Mouse (Mus musculus) c-Kit-negative CD71-positive TER-119-positive erythroid progenitor cells, embryonic 14.5 days (primary cell): ENCODE measurements around the gene Ovca2.

Experiments
- DNase-seq: peaks from one replicate; pipeline ENCODE4 v3.0.0-alpha.2; 2013; ENCODE audit warnings: low read depth, low spot score

The Ovca2 gene

DNA sequence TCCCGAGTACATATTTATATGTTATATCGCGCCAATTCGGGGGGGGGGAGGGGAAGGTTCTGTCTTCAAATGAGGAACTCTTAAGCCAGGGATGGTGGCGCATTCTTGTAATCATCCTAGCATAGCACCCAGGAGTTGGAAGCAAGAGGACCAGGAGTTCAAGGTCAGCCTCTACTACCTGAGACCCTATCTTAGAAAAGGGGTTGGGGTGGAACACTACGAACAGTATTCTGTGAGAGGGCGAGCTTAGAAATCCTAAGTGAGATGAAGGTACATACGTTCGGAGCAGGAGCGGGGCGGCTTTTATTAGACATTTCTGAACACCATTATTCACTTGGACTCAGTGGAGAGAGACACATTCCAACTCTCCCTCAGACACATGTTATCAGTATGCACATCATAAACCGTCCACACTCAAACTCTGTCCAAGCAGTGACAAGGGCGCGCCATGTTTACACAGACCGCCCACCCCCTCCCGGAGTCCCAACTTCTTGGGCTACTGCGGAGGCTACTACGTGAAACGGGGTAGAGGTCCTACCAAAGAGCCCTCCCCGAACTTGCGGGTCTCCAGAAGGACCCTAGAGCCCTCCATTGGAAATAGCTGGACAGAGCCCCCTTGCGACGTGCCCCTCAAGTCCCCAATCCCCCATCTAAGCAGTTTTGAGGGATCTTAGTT is 9.1 kb downstream of the Ovca2 start, which contains the start of gene Hic1:
TSS of gene Hic1 (minus strand) at position 115 of the 676 bp plus-strand sequence.
- no peak for DNase-seq

DNA sequence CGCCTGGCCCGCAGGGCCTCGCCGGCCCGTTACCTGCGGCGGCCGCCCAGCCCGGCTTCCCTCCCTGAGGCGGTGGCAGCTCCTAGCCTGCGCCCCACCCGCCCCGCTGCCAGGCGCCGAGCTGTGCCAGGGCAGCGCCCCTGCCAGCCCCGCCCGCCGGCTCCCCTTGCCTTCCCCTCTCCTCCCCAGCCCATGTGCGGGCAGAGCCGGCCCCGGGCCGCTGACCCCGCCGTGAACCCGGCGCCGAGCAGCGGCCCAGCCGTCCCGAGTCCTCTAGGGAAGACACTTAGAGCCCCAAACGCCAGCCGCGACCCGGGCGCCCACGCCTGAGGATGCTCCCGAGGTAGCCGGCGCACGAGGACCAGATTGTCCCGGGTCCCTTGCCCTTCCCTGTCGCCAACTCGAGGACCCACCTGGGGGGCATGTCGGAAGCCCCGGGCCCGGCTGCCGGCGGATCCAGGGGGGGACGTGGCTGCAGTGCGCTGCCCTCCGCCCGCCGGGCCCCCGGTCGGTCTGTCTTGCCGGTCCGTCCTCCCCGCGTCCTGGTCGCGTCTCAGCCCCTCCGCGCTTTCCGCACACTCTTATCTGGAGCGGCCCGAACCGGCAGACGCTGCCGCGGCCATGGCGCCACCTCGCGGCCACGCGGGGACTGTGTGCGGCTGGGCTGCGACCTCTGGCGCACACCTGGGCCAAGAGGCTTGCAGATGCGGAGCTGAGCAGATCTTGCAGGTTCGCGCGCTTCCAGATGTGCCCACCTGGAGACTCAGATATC is 9.9 kb downstream of the Ovca2 start:
- no peak for DNase-seq

DNA sequence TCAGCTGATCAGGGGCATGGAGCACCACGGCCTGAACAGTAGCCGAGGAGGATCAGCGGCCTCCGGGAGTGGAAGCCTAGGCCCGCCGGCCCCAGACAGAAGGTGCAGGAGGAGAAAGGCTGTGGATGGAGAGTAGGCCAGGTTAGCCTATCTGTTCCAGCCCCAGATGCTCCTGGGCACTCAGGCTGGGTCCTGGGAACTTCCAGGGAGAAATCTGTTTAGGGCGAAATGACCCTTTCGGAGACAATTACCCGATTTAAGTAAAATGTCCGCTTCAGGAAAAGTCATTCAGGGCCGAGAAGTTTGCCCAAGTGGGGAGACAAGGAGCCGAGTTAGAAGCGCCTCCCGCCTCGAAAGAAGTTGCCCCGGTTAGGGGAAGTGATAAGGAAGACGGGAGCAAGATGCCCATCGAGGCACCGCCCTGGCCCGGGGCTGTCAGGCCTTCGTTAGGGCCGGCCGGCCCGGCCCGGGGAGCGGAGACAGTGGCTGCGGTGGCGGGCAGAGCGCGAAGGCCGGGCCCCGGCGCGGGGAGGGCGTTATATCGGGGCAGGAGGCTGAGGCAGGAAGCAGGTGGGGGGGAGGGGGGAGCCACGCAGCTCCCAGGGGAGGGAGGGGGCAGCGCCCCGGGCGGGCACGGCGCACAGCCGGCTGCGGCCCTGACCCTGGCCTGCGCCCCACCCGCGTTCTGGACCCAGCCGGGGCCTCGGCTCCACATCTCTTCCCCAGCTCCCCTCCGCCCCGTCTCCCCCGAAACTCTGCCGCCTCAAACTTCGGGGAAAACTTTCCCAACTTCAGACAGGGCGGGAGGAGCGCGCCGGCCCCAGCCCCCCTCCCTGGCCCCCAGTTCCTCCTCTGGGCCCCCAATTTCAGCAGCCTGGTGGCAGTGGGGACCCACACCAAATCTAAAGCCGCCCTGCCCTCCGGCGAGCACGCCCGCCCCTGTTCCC is 10.7 kb downstream of the Ovca2 start:
- DNase-seq = no peak

DNA sequence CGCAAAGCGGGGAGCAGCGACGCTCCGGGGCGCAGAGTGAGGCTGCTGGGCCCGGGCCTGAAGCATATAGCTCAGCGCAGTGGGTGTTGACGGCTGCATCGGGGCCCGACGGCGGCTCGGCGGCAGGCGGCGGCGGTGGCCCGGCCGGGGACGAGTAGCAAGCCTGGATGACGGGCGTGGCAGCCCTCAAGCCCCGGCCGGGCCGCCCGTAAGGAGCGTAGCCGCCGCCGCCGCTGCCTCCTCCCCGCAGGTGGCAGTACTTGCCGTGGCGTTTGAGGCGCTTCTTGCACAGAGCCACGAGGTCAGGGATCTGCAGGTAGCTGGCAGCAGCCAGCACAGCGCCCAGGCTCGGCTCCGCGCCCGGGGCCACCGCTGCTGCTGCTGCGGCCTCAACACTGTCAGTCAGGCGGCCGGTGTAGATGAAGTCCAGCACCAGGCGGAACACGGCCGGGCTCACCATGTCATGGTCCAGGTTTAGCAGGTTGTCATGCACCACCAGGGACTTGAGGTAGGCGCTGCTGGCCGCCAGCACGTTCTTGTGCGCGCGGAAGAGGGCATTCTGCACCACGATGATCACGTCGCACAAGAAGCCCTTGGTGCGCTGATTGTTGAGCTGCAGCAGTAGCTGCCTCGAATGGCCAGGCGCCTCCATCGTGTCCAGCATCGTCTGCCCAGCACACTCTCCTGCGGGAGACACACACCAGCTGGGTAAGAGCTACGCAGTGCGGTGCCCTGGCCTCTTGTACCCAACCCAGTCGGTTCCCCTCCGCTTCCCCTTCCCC is 11.6 kb downstream of the Ovca2 start:
- no peak for DNase-seq

DNA sequence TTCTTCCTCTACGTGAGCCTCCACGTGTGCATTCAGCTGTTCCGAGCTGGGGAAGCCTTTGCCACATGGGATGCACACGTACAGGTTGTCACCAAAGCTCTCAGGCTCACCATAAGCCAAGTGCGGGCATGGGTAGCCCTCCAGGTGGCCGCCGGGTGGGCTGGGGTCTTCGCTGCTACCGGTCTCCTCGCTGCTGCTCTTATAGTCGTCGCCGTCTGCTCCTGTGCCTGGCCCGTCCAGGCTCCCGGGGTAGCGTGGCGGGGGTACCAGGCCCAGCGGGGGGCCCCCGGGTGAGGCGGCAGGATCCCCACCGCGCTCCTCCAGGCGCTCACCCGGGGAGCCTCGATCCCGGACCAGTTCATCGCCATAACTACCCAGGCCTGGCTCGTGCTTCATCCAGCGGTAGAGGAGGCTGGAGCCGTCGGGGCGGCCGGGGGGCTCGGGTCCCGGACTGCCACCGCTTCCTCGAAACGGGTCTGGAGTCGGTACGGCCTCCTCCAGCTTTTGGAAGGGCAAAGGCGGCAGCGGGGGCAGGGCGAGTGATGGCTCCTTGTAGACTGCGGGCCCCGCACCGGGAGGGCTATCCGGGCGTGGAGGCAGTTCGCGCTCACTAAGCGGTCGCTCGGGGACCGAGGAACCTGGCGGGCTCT is 12.3 kb downstream of the Ovca2 start:
- DNase-seq = no peak

DNA sequence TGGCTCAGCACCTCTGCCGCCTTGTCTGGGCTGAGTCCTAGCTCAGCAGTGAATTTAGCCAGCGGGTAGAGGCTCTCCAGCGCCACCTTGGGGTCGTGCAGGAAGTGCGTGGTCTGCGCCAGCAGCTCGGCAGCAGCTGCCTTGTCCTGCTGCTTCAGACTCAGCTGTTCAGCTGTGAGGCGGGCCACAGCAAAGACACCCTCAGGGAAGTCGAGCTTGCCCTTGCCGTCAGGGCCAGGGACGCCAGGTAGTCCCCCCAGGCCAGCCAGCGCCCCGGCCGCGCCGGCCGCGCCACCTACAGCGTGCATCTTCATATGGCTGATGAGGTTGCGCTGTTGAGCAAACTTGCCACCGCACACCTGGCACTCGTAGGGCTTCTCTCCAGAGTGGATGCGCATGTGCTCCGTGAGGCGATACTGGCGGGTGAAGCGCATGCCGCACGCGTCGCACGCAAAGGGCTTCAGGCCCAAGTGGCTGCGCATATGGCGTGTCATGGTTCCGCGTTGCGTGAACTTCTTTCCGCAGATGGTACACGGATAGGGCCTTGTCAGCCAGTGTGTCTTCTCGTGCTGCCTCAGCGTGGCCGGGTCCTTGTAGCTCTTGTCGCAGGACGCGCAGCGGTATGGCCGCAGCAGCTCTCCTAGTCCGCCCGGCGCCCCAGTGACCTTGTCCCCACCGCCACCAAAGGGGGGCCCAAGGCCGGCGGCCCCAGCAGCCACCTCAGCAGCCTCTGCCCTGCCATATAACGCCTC is 13.0 kb downstream of the Ovca2 start:
- DNase-seq = no peak

DNA sequence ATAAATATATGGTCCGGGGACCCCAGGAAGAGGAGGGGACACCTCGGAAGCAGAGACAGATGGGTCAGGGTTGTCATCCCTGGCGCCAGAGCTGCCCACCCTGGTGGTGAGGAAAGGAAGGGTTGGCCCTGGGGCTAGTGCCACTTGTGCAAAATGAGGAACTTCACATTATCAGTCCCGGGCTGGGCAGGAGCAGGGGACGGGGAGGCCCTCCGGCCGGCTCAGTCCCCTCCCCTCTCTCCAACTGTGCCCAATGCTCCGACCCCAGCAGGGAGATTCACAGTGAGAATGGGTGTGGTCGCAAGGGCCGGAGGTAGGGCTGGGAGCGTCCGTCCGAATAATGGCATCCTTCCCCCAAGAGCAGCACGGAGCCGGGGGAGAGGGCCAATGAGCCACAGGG is 13.9 kb downstream of the Ovca2 start:
- no peak for DNase-seq

DNA sequence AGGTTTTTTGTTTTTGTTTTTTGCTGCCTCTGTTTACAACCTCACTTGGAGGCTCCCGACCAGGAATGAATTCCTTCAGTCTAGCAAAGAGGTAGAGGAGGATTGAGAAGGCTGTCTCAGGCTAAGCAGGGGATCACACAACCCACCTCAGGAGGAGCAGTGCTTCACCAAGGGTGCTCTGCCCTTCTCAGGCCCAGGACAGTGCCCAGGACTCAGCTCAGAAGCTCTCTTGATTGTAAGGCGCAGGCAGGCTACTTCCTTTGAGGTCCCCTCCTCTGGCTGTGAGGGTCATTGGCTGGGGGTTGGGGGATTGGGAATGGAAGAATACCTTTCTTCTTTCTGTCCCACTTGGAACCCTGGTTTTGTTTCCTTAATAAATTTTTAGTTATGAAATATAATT is 14.6 kb downstream of the Ovca2 start:
- no peak for DNase-seq

DNA sequence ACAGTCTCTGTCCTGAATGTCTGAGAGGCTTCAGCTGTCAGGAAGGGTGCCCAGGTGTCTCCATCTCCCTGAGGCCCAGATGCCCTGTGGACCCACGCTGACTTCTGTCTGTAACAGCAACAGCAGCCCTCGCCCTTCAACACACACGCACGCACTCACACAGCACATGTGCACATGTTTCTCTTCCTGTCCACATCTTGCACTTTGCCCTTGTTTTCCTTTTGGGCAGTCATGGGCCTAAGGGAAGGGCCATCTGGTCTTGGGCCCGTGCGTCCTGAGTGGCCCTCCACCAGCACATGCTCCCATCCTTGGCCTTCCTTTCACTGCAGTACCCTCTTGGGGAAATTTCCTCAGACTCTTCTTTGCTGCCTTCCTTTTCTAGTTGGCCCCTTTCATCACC is 15.3 kb downstream of the Ovca2 start:
- DNase-seq = no peak

DNA sequence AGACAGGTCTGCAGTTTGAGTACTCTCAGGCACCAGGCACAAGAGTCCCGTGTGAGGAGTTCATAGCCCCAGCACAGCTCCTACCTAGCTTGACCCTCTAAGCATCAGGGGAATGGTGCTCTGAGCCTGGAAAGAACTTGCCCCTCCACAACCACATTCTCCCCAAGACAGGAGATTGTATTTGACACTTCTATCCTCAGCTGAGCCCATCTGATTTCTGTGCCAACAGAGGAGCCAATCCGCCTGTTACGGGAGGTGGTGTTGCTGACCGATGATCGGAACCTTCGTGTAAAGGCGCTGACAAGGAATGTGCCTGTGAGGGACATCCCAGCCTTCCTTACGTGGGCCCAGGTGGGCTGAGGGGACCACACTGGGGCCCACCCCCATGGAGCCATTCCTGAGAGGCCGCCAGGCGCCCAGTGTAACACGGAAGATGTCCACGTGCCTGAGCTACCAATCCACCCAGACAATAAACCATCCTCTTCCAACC is 16.0 kb downstream of the Ovca2 start:
- no peak for DNase-seq

DNA sequence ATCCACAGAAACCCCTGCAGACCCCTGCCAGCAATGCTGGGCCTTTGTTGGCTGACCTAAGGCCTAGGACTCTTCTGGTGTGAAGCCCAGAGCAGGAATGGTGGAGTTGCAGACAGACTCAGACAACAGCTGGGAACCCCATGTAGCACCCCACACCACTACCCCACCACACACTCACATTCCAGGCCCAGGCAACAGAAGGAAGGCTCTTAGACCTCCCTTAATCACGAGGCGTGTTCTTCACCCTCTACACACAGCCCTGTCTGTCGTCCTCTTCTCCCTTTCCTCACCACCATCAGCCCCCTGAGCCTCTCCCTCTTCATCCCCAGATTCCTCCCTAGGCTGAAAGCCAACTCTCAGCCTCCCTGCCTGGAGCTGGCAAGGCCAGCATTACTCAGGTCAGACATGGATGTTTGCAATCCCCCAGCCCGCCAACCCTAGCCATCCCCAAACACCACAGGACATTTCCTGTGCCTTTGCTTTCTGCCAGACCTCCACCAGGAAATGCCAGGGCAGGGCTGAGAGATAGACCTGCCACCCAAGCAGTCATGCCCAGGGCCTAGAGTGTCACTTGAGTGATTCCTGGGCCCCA is 17.1 kb downstream of the Ovca2 start:
- no peak for DNase-seq

DNA sequence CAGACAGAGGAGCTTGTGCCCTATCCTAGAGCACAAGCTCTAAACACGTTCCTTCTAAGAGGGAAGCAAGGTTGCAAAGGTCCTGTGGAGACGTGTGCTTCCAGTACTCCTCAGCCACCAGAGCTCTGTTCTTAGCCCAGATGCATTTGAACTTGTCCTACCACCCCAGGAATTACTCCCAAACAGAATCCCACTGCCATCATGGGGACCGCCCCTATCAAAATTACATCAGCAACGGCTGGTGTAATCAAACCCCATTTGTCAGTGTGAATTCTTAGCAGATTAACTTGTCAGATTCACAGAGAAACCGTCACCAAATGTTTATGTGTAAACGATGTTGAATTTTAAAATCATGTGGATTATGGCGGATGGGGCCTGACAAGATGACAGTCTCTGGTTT is 17.7 kb downstream of the Ovca2 start:
- DNase-seq = no peak

DNA sequence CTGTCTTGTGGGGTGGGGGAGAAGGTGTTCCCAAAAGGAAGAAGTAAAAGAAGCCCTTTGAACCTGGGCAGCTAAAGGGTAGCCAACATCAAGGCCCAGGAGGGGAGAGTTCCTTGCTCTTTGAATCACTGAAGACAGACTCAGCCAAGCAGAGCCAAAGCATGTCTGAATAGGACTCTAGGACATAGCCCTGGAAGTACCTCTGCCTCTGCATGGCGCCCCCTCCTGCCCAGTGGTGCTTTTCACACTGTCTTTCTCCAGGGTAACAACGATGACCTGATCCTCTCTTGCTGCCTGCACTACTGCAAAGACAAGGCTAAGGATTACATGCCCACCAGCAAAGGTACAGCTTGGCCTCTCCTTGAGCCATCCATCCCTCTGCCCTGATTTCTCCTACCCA is 19.1 kb downstream of the Ovca2 start:
- DNase-seq = no peak

DNA sequence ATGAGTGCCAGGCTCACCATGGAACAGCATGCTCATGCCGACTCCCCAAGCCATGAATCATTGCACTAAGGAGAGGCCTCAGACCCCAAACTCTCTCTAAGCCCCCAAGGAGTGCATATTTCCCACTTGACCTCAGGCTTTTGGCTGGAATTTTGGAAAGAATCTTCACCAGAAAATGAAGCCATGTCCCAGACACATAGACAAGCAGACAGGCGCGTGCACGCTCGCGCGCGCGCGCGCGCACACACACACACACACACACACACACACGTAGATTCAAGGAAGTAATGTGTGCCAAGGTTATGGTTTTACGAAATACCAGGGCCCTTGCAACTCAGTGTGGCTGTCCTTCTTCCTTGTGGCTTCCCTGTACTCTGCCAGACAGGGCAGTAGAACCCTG is 20.2 kb downstream of the Ovca2 start:
- DNase-seq = no peak

DNA sequence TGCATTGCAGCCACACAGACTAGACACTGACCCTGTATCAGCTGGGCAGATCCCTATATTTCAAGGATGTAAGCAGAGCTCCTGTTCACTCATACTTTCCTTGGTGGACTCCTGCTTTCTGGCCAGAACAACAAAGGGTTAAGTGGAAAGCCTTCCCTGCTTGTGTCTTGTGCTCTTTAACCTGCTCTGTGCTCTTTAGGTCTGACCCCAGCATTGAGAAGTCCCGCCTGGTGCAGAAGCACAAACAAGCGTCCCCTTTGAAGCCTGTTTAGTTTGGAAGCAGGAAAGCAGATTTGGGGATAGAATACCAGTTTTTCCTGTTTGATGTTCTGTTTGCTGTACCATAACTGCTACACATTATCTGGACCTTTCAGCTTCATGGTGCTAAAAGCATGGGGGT is 20.7 kb downstream of the Ovca2 start:
- no peak for DNase-seq

DNA sequence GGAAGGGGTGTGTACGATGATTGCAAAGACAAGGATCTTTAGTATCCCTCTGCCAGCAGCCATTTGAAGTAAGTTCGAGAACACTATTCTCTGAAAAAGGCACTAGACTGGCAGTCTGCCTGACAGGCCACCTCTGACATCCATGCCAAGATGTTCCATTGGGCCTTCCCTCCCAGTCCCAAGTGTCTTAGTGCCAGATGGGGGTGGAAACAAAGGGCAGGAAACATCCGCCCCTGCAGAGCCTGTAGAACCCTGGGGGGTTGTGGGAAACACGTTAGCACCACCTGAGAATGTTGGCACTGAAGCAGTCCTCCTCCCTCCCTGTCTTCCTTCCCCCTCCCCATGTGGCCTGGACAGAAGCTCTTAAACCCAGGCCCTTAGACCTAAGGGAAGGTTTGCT is 21.6 kb downstream of the Ovca2 start:
- DNase-seq = no peak

DNA sequence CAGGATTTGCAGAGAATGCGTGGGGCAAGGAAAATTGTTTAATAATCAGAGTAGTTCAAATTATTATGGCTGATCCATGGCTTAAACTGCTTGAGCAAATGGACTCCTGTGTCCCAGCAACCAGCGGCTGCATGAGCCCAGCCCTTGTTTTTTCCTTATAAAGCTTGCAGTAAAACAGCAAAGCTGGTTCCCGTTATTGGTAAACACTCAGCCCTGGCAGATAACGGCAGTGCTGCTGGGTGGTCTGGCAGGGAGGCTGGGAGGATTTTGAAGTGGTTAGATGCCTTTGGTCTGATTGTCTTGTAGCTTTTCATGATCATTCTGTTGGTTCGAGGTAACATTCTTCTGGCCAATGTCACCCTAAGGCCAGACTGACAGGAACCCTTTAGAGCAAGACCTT is 22.2 kb downstream of the Ovca2 start:
- no peak for DNase-seq

DNA sequence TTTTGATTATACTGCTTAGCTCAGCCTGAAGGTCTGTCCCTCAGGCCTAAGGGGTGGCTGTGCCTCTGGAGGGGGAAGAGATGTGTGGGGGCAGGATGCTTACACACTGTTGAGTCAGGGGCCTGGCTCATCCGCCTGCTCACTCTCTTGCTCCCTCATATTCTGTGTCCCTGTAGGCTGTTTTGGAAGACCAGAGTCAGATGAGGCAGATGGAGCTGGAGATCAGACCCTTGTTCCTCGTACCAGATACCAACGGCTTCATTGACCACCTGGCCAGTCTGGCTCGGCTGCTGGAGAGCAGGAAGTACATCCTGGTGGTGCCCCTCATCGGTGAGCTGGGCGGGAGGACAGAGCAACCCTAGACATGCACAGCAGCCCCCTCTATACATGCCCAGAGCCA is 22.6 kb downstream of the Ovca2 start:
- DNase-seq = no peak

DNA sequence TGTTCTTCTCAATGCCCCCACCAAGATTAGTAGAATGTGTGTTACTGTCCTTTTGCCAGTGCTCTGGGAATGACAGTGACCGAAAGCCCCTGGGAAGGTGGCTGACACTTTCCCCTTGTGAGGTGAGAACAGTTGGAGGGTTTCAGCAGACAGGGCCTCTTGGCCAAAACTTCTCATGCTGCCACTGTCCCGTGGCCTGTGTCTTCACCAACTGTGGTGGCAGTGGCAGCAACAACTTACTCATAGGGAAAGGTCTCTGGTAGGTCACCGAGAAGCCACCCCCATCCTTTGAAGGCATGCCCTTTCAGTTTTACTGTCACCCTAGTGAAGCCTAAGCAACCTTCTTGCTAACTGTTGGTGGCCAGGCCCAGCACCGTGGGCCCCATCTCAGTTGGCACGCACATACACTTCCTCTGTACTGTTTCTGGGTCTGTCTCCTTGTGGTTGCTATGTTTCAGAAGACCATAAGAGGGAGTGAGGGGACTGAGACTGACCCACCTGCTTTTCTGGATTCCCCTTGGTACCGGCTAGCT is 24.5 kb downstream of the Ovca2 start:
- no peak for DNase-seq
